Mouse (Mus musculus) thymus, postnatal 25 days (tissue): ENCODE results near the gene Anks3.

Experiments
- DNase-seq: peaks from one replicate; pipeline ENCODE4 v3.0.0; 2022

Anks3 gene

GRCm38 (mm10) chr16:4894201-4894908 is 69.7 kb downstream of the Anks3 start:
- DNase-seq, result no peak

GRCm38 (mm10) chr16:4892171-4892570 is 71.8 kb downstream of the Anks3 start:
- DNase-seq, result no peak
